Mouse (Mus musculus) cerebellum, adult 8-10 months (tissue): ENCODE measurements around the gene Runx3.

ENCODE experiments used
- DNase-seq: peaks from one replicate; pipeline ENCODE4 v3.0.0; 2022

The Runx3 gene

GRCm38 (mm10) chr4:135120342-135121100 is at the start of gene Runx3:
TSS of gene Runx3 (plus strand) at chr4:135120652.
- no peak for DNase-seq

GRCm38 (mm10) chr4:135072671-135073070 is 47.8 kb upstream of the Runx3 start:
- DNase-seq = no peak

GRCm38 (mm10) chr4:135073523-135073922 is 46.9 kb upstream of the Runx3 start:
- DNase-seq = no peak

- DNase-seq = no peak
These were observed 45.8 kb upstream of the Runx3 start for GRCm38 (mm10) chr4:135074646-135075045.

GRCm38 (mm10) chr4:135075360-135075759 is 45.1 kb upstream of the Runx3 start:
- DNase-seq = no peak

GRCm38 (mm10) chr4:135076611-135077010 is 43.8 kb upstream of the Runx3 start:
- DNase-seq = no peak

GRCm38 (mm10) chr4:135077196-135077595 is 43.3 kb upstream of the Runx3 start:
- DNase-seq = no peak

GRCm38 (mm10) chr4:135079859-135080640 is 40.4 kb upstream of the Runx3 start:
- DNase-seq = no peak

- no peak for DNase-seq
These were observed 39.9 kb upstream of the Runx3 start for GRCm38 (mm10) chr4:135080641-135080920.

- DNase-seq = no peak
These were observed 37.4 kb upstream of the Runx3 start for GRCm38 (mm10) chr4:135083089-135083488.

- DNase-seq = no peak
These were observed 35.2 kb upstream of the Runx3 start for GRCm38 (mm10) chr4:135085077-135085853.

- DNase-seq = no peak
These were observed 29.8 kb upstream of the Runx3 start for GRCm38 (mm10) chr4:135090613-135091012.

GRCm38 (mm10) chr4:135092871-135093270 is 27.6 kb upstream of the Runx3 start:
- DNase-seq = no peak

GRCm38 (mm10) chr4:135095693-135096092 is 24.8 kb upstream of the Runx3 start:
- DNase-seq = no peak

- DNase-seq = no peak
These were observed 22.3 kb upstream of the Runx3 start for GRCm38 (mm10) chr4:135097910-135098891.

- DNase-seq = no peak
These were observed 18.3 kb upstream of the Runx3 start for GRCm38 (mm10) chr4:135102019-135102740.

GRCm38 (mm10) chr4:135102761-135103160 is 17.7 kb upstream of the Runx3 start:
- no peak for DNase-seq

- no peak for DNase-seq
These were observed 16.7 kb upstream of the Runx3 start for GRCm38 (mm10) chr4:135103800-135104199.

GRCm38 (mm10) chr4:135106968-135107367 is 13.5 kb upstream of the Runx3 start:
- DNase-seq = no peak

- DNase-seq = no peak
These were observed 11.8 kb upstream of the Runx3 start for GRCm38 (mm10) chr4:135108666-135109065.

- DNase-seq = no peak
These were observed 6.8 kb upstream of the Runx3 start for GRCm38 (mm10) chr4:135113656-135114055.

GRCm38 (mm10) chr4:135114301-135114700 is 6.2 kb upstream of the Runx3 start:
- no peak for DNase-seq
